Mouse (Mus musculus): ENCODE results near the gene Slc9b2.

- TF ChIP-seq POLR2A (IDR thresholded peaks at IDR 0.05; ENCODE audit: insufficient read length, low read depth) (no peak), POLR2AphosphoS2 (IDR thresholded peaks at IDR 0.05; ENCODE audit: insufficient read length, low read depth) (no peak), TCF12 (IDR thresholded peaks at IDR 0.05; ENCODE audit: insufficient read depth, poor library complexity, severe bottlenecking) (no peak), MAX (IDR thresholded peaks at IDR 0.05; ENCODE audit: low read depth) (no peak), USF1 (IDR thresholded peaks at IDR 0.05; ENCODE audit: low read depth) (no peak), MYOD1 (IDR thresholded peaks at IDR 0.05; ENCODE audit: control insufficient read depth in 1 of 3, insufficient read length in 2 of 3, low read depth in 2 of 3) (no peak)
Measured at GRCm38 (mm10) chr3:135349022-135349421, 41.5 kb downstream of the Slc9b2 start.
